Mouse (Mus musculus): Measurements from ENCODE around the gene Sugp2. TPM values are rescaled to one million over a fixed set of nuclear protein-coding genes. Genes with fewer than 3 reads are reported as not detected.

Sugp2 gene
- polyA plus RNA-seq, 1 experiment from 2014 or later = 74.7 TPM

GRCm38 (mm10) chr8:70257456-70257855, 23.4 kb downstream of the Sugp2 start:
- no peak overlapping the region for H3K27ac ChIP-seq (ENCODE audit: low read depth, low read length)
- no peaks in the 10 kb centered on the region for H3K4me1 ChIP-seq (replicated peaks; ENCODE audit: control insufficient read depth, insufficient read depth, low read length)
- peaks cover 16% of the 10 kb centered on the region for H3K36me3 ChIP-seq (ENCODE audit: control insufficient read depth, insufficient read depth, low read length)
- no peaks in the 10 kb centered on the region for H3K27me3 ChIP-seq (ENCODE audit: control insufficient read depth, insufficient read depth, low read length)
- no peak overlapping the region for H3K4me3 ChIP-seq (ENCODE audit: low read depth, low read length)
- ATAC-seq (replicated peaks; ENCODE audit: low FRiP score) = no peak
- no peak overlapping the region for H3K4me2 ChIP-seq (ENCODE audit: low read depth, low read length, severe bottlenecking)
- no peak for DNase-seq (ENCODE audit: low spot score)
- H3K9me3 ChIP-seq (ENCODE audit: control insufficient read depth, low read length) = no peaks in the 10 kb centered on the region
- no peak overlapping the region for H3K9ac ChIP-seq (ENCODE audit: low read length)
- 91% methylated on average over 3 of the region's 3 CpGs for WGBS

- H3K36me3 ChIP-seq (ENCODE audit: control insufficient read depth, insufficient read depth, low read length) = peaks cover 16% of the 10 kb centered on the region
- no peaks in the 10 kb centered on the region for H3K4me1 ChIP-seq (replicated peaks; ENCODE audit: control insufficient read depth, insufficient read depth, low read length)
- H3K27me3 ChIP-seq (ENCODE audit: control insufficient read depth, insufficient read depth, low read length) = no peaks in the 10 kb centered on the region
- H3K9me3 ChIP-seq (ENCODE audit: control insufficient read depth, low read length) = no peaks in the 10 kb centered on the region
- H3K9ac ChIP-seq (ENCODE audit: low read length) = no peak overlapping the region
- DNase-seq (ENCODE audit: low spot score) (no peak), ATAC-seq (replicated peaks; ENCODE audit: low FRiP score) (no peak)
- 95% methylated on average over 5 of the region's 5 CpGs for WGBS
- H3K27ac ChIP-seq (ENCODE audit: low read depth, low read length) = no peak overlapping the region
- H3K4me3 ChIP-seq (ENCODE audit: low read depth, low read length) = no peak overlapping the region
- no peak overlapping the region for H3K4me2 ChIP-seq (ENCODE audit: low read depth, low read length, severe bottlenecking)
Measured at GRCm38 (mm10) chr8:70258600-70258999, 24.6 kb downstream of the Sugp2 start.

GRCm38 (mm10) chr8:70259043-70259442, 25.0 kb downstream of the Sugp2 start:
- no peaks in the 10 kb centered on the region for H3K27me3 ChIP-seq (ENCODE audit: control insufficient read depth, insufficient read depth, low read length)
- H3K9ac ChIP-seq (ENCODE audit: low read length) = no peak overlapping the region
- H3K4me2 ChIP-seq (ENCODE audit: low read depth, low read length, severe bottlenecking) = no peak overlapping the region
- H3K9me3 ChIP-seq (ENCODE audit: control insufficient read depth, low read length) = no peaks in the 10 kb centered on the region
- no peak for ATAC-seq (replicated peaks; ENCODE audit: low FRiP score)
- H3K4me3 ChIP-seq (ENCODE audit: low read depth, low read length) = no peak overlapping the region
- 89% methylated on average over 2 of the region's 2 CpGs for WGBS
- no peak for DNase-seq (ENCODE audit: low spot score)
- no peaks in the 10 kb centered on the region for H3K4me1 ChIP-seq (replicated peaks; ENCODE audit: control insufficient read depth, insufficient read depth, low read length)
- H3K36me3 ChIP-seq (ENCODE audit: control insufficient read depth, insufficient read depth, low read length) = peaks cover 19% of the 10 kb centered on the region
- no peak overlapping the region for H3K27ac ChIP-seq (ENCODE audit: low read depth, low read length)

- ATAC-seq (replicated peaks; ENCODE audit: low FRiP score) (no peak), DNase-seq (ENCODE audit: low spot score) (no peak)
- Histone ChIP-seq H3K27ac (ENCODE audit: low read depth, low read length) (no peak overlapping the region), H3K36me3 (ENCODE audit: control insufficient read depth, insufficient read depth, low read length) (peaks cover 15% of the 10 kb centered on the region), H3K4me3 (ENCODE audit: low read depth, low read length) (no peak overlapping the region), H3K27me3 (ENCODE audit: control insufficient read depth, insufficient read depth, low read length) (no peaks in the 10 kb centered on the region), H3K4me2 (ENCODE audit: low read depth, low read length, severe bottlenecking) (no peak overlapping the region), H3K9me3 (ENCODE audit: control insufficient read depth, low read length) (no peaks in the 10 kb centered on the region), H3K9ac (ENCODE audit: low read length) (no peak overlapping the region), H3K4me1 (replicated peaks; ENCODE audit: control insufficient read depth, insufficient read depth, low read length) (peaks cover 5% of the 10 kb centered on the region; the same call in 1 of the 2 replicates)
- 87% methylated on average over 3 of the region's 3 CpGs for WGBS
Measured at GRCm38 (mm10) chr8:70267674-70268073, 33.6 kb downstream of the Sugp2 start.

GRCm38 (mm10) chr8:70268311-70268710, 34.3 kb downstream of the Sugp2 start:
- H3K27ac ChIP-seq (ENCODE audit: low read depth, low read length) = no peak overlapping the region
- H3K9ac ChIP-seq (ENCODE audit: low read length) = no peak overlapping the region
- no peaks in the 10 kb centered on the region for H3K27me3 ChIP-seq (ENCODE audit: control insufficient read depth, insufficient read depth, low read length)
- 41% methylated on average over 5 of the region's 5 CpGs for WGBS
- ATAC-seq (replicated peaks; ENCODE audit: low FRiP score) (no peak), DNase-seq (ENCODE audit: low spot score) (no peak)
- H3K36me3 ChIP-seq (ENCODE audit: control insufficient read depth, insufficient read depth, low read length) = peaks cover 10% of the 10 kb centered on the region
- H3K4me3 ChIP-seq (ENCODE audit: low read depth, low read length) = no peak overlapping the region
- no peak overlapping the region for H3K4me2 ChIP-seq (ENCODE audit: low read depth, low read length, severe bottlenecking)
- peaks cover 5% of the 10 kb centered on the region; the same call in 1 of the 2 replicates for H3K4me1 ChIP-seq (replicated peaks; ENCODE audit: control insufficient read depth, insufficient read depth, low read length)
- no peaks in the 10 kb centered on the region for H3K9me3 ChIP-seq (ENCODE audit: control insufficient read depth, low read length)

GRCm38 (mm10) chr8:70268799-70269565, 35.0 kb downstream of the Sugp2 start:
- ATAC-seq (replicated peaks; ENCODE audit: low FRiP score) (no peak), DNase-seq (ENCODE audit: low spot score) (no peak)
- Histone ChIP-seq H3K4me2 (ENCODE audit: low read depth, low read length, severe bottlenecking) (no peak overlapping the region), H3K4me3 (ENCODE audit: low read depth, low read length) (no peak overlapping the region), H3K27me3 (ENCODE audit: control insufficient read depth, insufficient read depth, low read length) (no peaks in the 10 kb centered on the region), H3K4me1 (replicated peaks; ENCODE audit: control insufficient read depth, insufficient read depth, low read length) (peaks cover 5% of the 10 kb centered on the region; the same call in 1 of the 2 replicates), H3K36me3 (ENCODE audit: control insufficient read depth, insufficient read depth, low read length) (peaks cover 6% of the 10 kb centered on the region), H3K27ac (ENCODE audit: low read depth, low read length) (no peak overlapping the region), H3K9me3 (ENCODE audit: control insufficient read depth, low read length) (no peaks in the 10 kb centered on the region), H3K9ac (ENCODE audit: low read length) (no peak overlapping the region)
- WGBS = 60% methylated on average over 11 of the region's 11 CpGs

- ATAC-seq (replicated peaks; ENCODE audit: low FRiP score) = no peak
Measured at GRCm38 (mm10) chr8:70272949-70273348, 38.9 kb downstream of the Sugp2 start.

GRCm38 (mm10) chr8:70274350-70274749, 40.3 kb downstream of the Sugp2 start:
- H3K27ac ChIP-seq (ENCODE audit: low read depth, low read length) = no peak overlapping the region
- H3K9me3 ChIP-seq (ENCODE audit: control insufficient read depth, low read length) = no peaks in the 10 kb centered on the region
- DNase-seq (ENCODE audit: low spot score) (no peak), ATAC-seq (replicated peaks; ENCODE audit: low FRiP score) (no peak)
- no peak overlapping the region for H3K4me3 ChIP-seq (ENCODE audit: low read depth, low read length)
- H3K9ac ChIP-seq (ENCODE audit: low read length) = no peak overlapping the region
- no peaks in the 10 kb centered on the region for H3K27me3 ChIP-seq (ENCODE audit: control insufficient read depth, insufficient read depth, low read length)
- no peaks in the 10 kb centered on the region for H3K4me1 ChIP-seq (replicated peaks; ENCODE audit: control insufficient read depth, insufficient read depth, low read length)
- no peaks in the 10 kb centered on the region for H3K36me3 ChIP-seq (ENCODE audit: control insufficient read depth, insufficient read depth, low read length)
- H3K4me2 ChIP-seq (ENCODE audit: low read depth, low read length, severe bottlenecking) = no peak overlapping the region

More at GRCm38 (mm10) chr8:70272949-70273348, 38.9 kb downstream of the Sugp2 start:
- no peak for DNase-seq (ENCODE audit: low spot score)
- H3K4me2 ChIP-seq (ENCODE audit: low read depth, low read length, severe bottlenecking) = no peak overlapping the region
- no peaks in the 10 kb centered on the region for H3K27me3 ChIP-seq (ENCODE audit: control insufficient read depth, insufficient read depth, low read length)
- no peak overlapping the region for H3K9ac ChIP-seq (ENCODE audit: low read length)
- no peak overlapping the region for H3K4me3 ChIP-seq (ENCODE audit: low read depth, low read length)
- 74% methylated on average over 3 of the region's 3 CpGs for WGBS
- no peaks in the 10 kb centered on the region for H3K9me3 ChIP-seq (ENCODE audit: control insufficient read depth, low read length)
- H3K36me3 ChIP-seq (ENCODE audit: control insufficient read depth, insufficient read depth, low read length) = no peaks in the 10 kb centered on the region
- H3K27ac ChIP-seq (ENCODE audit: low read depth, low read length) = no peak overlapping the region
- H3K4me1 ChIP-seq (replicated peaks; ENCODE audit: control insufficient read depth, insufficient read depth, low read length) = peaks cover 5% of the 10 kb centered on the region; the same call in 1 of the 2 replicates

- no peak overlapping the region for H3K9ac ChIP-seq (ENCODE audit: low read length)
- H3K27ac ChIP-seq (ENCODE audit: low read depth, low read length) = no peak overlapping the region
- no peak overlapping the region for H3K4me2 ChIP-seq (ENCODE audit: low read depth, low read length, severe bottlenecking)
- 93% methylated on average over 3 of the region's 3 CpGs for WGBS
- no peaks in the 10 kb centered on the region for H3K4me1 ChIP-seq (replicated peaks; ENCODE audit: control insufficient read depth, insufficient read depth, low read length)
- H3K9me3 ChIP-seq (ENCODE audit: control insufficient read depth, low read length) = no peaks in the 10 kb centered on the region
- no peaks in the 10 kb centered on the region for H3K27me3 ChIP-seq (ENCODE audit: control insufficient read depth, insufficient read depth, low read length)
- no peak for ATAC-seq (replicated peaks; ENCODE audit: low FRiP score)
- no peak overlapping the region for H3K4me3 ChIP-seq (ENCODE audit: low read depth, low read length)
- DNase-seq (ENCODE audit: low spot score) = no peak
- no peaks in the 10 kb centered on the region for H3K36me3 ChIP-seq (ENCODE audit: control insufficient read depth, insufficient read depth, low read length)
Measured at GRCm38 (mm10) chr8:70276476-70276875, 42.5 kb downstream of the Sugp2 start.

All from forebrain, embryonic 11.5 days (tissue).